Mouse (Mus musculus) CD4-positive, CD25-positive, alpha-beta regulatory T cell, adult 2 months (primary cell): ENCODE data around the gene Rnf167.
A peak's percentile ranks its signal among the peaks of the same experiment; 100 is the strongest.

Experiments
- DNase-seq: peaks from one replicate; pipeline ENCODE4 v3.0.0-alpha.2; 2012; ENCODE audit warnings: low read depth, low spot score

Rnf167 gene

GRCm38 (mm10) chr11:70637764-70638163, 9.3 kb upstream of the Rnf167 start:
- DNase-seq = no peak

- no peak for DNase-seq
Measured at GRCm38 (mm10) chr11:70638293-70638692, 8.7 kb upstream of the Rnf167 start.

GRCm38 (mm10) chr11:70638714-70639278, 8.2 kb upstream of the Rnf167 start, which contains the start of gene Gp1ba:
Gene Gp1ba (plus strand): TSS chr11:70639122.
- no peak for DNase-seq

GRCm38 (mm10) chr11:70639976-70640375, 7.1 kb upstream of the Rnf167 start:
- DNase-seq = no peak

- no peak for DNase-seq
Measured at GRCm38 (mm10) chr11:70641241-70641640, 5.8 kb upstream of the Rnf167 start.

GRCm38 (mm10) chr11:70643051-70643450, 4.0 kb upstream of the Rnf167 start:
- no peak for DNase-seq

GRCm38 (mm10) chr11:70644564-70645103, 2.4 kb upstream of the Rnf167 start:
- no peak for DNase-seq

GRCm38 (mm10) chr11:70645461-70646258, 1.4 kb upstream of the Rnf167 start:
- DNase-seq = no peak

GRCm38 (mm10) chr11:70646259-70646555, 828 bp upstream of the Rnf167 start:
- no peak for DNase-seq

- DNase-seq = peak; percentile 57
Measured at GRCm38 (mm10) chr11:70647716-70648420, 833 bp downstream of the Rnf167 start.

GRCm38 (mm10) chr11:70648512-70648911, 1.5 kb downstream of the Rnf167 start:
- peak; percentile 45 for DNase-seq

- DNase-seq = peak; percentile 23
Measured at GRCm38 (mm10) chr11:70649185-70649734, 2.2 kb downstream of the Rnf167 start.

GRCm38 (mm10) chr11:70650322-70651175, 3.5 kb downstream of the Rnf167 start:
- peak; percentile 86 for DNase-seq

GRCm38 (mm10) chr11:70651391-70651790, 4.4 kb downstream of the Rnf167 start:
- peak; percentile 58 for DNase-seq

- DNase-seq = peak; percentile 49
Measured at GRCm38 (mm10) chr11:70652029-70652883, 5.2 kb downstream of the Rnf167 start.

GRCm38 (mm10) chr11:70652884-70653344, 5.9 kb downstream of the Rnf167 start:
- no peak for DNase-seq

GRCm38 (mm10) chr11:70653345-70654197, 6.5 kb downstream of the Rnf167 start:
- DNase-seq = peak; percentile 84

- peak; percentile 93 for DNase-seq
Measured at GRCm38 (mm10) chr11:70654198-70654922, 7.3 kb downstream of the Rnf167 start, which contains the start of gene Pfn1. Gene Pfn1 (minus strand): TSS chr11:70654644.
